ENCODE assay signal across 16 mouse cellular contexts in genomic region chr3:41099672-41100071, GRCm38 (mm10).
"Had no signal": no experiment of that assay in that cellular context is flagged by ENCODE, and none has a peak within 500 bp of the region (broad histone marks: within the 10 kb centered on the region; RNA-seq: fewer than 3 reads in every experiment).

No protein-coding gene starts in this region.

- H3K27ac ChIP-seq: layer of hippocampus, adult 2 months; limb, embryonic 12.5 days; liver, embryonic 14.5 days; midbrain, embryonic 10.5 days; neural tube, embryonic 15.5 days; stomach, postnatal 0 days had no signal

- H3K4me1 ChIP-seq: limb, embryonic 12.5 days; midbrain, embryonic 10.5 days; neural tube, embryonic 15.5 days had no signal

- ATAC-seq: lung, postnatal 0 days had no signal

- DNase-seq: kidney, postnatal 10 days; kidney, postnatal 4 days; lung, adult 2 months; lung, postnatal 4 days; midbrain, embryonic 14.5 days; right cerebral cortex, adult 18-20 months; right cerebral cortex, postnatal 25 days; thymus, postnatal 4 days had no signal

- H3K27me3 ChIP-seq: limb, embryonic 12.5 days; neural tube, embryonic 15.5 days had no signal

- H3K36me3 ChIP-seq: limb, embryonic 12.5 days; midbrain, embryonic 10.5 days; neural tube, embryonic 15.5 days had no signal

- H3K9me3 ChIP-seq: neural tube, embryonic 15.5 days had no signal

- H3K4me3 ChIP-seq: layer of hippocampus, adult 2 months; limb, embryonic 12.5 days; midbrain, embryonic 10.5 days; myocyte; neural tube, embryonic 15.5 days had no signal

- H3K9ac ChIP-seq: limb, embryonic 12.5 days; liver, embryonic 14.5 days; neural tube, embryonic 15.5 days had no signal

- H3K4me2 ChIP-seq: limb, embryonic 12.5 days; neural tube, embryonic 15.5 days had no signal
